Mouse (Mus musculus) granulocyte monocyte progenitor cell, adult 5-6 weeks (primary cell): Measurements from ENCODE around the gene Ampd1. TPM values are rescaled to one million over a fixed set of nuclear protein-coding genes. Genes with fewer than 3 reads are reported as not detected.

Experiments used
- ATAC-seq: replicated peaks from 2 replicates; pipeline ENCODE4 v1.8.0; 2016; ENCODE audit warnings: mild to moderate bottlenecking, moderate TSS enrichment, inconsistent platforms; ENCODE audit not compliant: poor library complexity, severe bottlenecking
- total RNA-seq, 2 experiments: library from RNA; stranded (forward) in 1 of 2; stranded (reverse) in 1 of 2; fragments of 200-712, 200-1000 nt in 1 of 2; fragments of >200 nt in 1 of 2; fragmentation: Nextera tagmentation in 1 of 2; gene quantifications; 2 replicates each; pipeline ENCODE4 v1.2.3; 2014 to 2017

The Ampd1 gene
- total RNA-seq (2014; fragmentation: Nextera tagmentation), result not detected in 2 replicates
- not detected in 2 replicates for total RNA-seq (2017)

DNA sequence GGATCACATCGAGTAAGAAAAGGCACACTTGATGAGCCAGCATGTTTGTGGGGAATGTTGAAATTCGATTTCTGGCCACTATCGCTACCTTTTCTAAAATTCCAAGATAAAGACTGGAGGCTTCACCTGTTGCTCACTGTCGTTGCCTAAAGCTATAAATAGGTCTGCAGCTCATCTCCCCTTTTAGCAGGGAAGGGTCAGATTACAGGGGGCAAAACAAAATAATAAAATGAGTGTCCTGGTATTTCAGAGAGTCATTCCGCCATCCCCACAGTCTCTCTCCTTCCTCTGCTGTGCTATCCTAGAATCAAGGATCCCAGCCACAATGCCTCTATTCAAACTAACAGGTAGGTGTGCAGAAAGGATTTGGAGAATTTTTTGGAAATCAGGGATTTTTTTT is at the start of gene Ampd1:
Gene Ampd1 (plus strand): TSS at position 244 of the 400 bp plus-strand sequence.
- ATAC-seq, result no peak

GRCm38 (mm10) chr3:103026174-103026573 is 47.6 kb upstream of the Ampd1 start:
- ATAC-seq, result 0 out of 2 replicates have a peak, but pooled peaks have one; percentile 33

- no peak for ATAC-seq
Observed at GRCm38 (mm10) chr3:103040285-103040684, 33.5 kb upstream of the Ampd1 start.

GRCm38 (mm10) chr3:103040861-103041379 is 32.9 kb upstream of the Ampd1 start:
- no peak for ATAC-seq

GRCm38 (mm10) chr3:103056016-103056595 is 17.7 kb upstream of the Ampd1 start:
- ATAC-seq, result no peak

DNA sequence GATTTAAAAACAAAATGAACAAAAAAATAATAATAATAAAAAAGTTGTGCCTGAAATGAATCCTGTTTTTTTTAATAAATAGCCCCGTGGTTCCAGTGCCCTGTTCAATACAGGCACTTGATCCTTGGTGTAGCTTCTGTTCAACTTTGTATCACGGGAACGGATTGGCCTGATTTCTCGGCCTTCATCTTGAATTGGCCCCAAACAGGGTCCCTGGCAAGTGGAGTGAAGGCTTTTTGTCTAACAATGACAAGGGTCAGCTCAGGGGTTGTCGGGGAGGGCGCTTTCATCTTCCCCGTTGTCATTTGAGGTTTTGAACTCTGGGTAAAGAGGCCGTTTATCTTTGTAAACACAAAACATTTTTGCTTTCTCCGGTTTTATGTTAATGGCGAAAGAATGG is 16.1 kb upstream of the Ampd1 start:
- ATAC-seq, result peak; percentile 10

GRCm38 (mm10) chr3:103058207-103059157 is 15.3 kb upstream of the Ampd1 start, which contains the start of gene Nras:
Gene Nras (plus strand): TSS chr3:103058285.
- peak; percentile 99 for ATAC-seq

DNA sequence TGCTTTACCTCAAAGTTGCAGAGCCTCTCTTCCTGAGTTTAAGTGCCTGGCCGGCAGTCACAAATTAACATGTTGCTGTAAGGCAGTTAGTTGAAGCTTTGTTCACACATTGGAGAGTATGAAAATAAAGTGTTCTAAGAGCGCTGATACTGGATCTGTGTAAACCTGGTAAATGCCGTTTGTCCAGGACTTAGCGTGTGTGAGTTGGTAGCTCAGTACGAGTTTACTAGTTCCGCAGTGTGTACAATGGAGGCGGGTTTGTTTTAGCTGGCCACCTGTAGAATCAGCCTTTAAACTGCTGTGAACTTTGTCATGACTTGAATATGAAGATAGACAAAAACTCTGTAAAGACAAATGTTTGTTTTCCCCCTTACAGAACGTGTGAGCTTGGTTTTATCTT is 6.9 kb upstream of the Ampd1 start:
- ATAC-seq, result no peak

GRCm38 (mm10) chr3:103068971-103069370 is 4.8 kb upstream of the Ampd1 start:
- no peak for ATAC-seq

DNA sequence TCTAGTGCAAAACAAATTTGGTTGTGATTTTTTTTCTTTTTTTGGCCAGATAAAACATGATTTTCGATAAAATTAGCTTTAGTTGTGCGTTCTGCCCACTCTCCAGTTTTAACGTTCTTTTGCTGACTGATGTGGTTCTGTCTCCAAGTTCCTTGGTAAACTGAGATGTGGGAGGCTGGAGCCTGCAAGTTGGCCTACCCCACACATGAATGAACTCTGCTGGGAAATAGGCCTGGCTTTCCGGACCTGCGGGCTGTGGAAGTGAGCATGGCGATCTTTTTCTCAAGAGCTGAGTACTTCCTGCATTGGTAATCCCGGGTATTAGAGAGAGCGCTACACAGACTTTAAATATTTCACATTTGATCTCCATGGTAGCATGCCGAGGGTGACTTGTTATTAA is 2.1 kb downstream of the Ampd1 start:
- ATAC-seq, result no peak

DNA sequence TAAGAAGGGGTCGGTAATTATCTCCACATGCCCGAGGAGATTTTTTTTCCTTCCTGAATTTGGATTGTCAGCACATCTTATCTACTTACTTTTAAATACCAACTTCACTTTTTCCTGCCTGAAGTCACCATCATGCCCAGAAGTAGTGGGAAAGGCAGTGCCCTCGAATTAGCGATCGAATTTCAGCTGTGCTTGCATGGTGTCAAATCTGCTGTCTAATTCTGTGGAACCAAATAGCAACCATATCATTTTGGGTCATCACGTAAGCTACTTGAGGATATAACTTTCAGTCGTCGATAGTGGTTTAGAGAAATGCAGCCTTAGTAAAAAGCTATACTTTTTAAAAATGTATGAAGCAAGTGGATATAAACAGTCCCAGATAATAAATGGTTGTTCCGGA is 2.7 kb downstream of the Ampd1 start:
- no peak for ATAC-seq

- ATAC-seq, result no peak
Observed at GRCm38 (mm10) chr3:103079301-103079700, 5.5 kb downstream of the Ampd1 start.

- no peak for ATAC-seq
Observed at GRCm38 (mm10) chr3:103081051-103081450, 7.2 kb downstream of the Ampd1 start.

DNA sequence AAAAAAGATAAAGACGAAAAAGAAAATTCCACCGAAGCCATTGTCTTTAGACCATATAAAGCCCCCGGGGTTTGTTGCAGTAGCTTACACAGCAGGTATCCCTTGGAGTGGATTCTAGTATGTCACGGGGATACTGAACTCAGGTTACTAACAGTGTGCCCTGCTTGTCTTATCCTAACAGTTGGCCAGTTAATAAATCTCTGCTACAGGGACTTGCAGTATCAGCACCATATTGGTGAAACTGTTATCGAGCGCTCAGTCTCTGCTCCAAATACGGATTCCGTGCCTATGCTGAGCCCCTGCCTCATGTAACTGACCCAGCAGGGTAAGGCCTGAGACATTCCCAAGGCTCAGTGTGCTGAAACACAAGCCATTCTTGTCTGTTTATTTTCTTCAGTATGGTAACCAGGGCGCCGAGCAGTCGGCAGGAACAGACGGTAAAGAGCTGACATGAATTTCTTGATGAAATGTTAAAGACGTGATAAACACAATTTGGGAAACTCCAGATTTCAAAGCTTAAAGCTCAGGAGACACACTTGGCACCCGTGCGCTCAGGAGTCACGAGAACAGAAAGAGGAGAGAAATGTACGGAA is 8.1 kb downstream of the Ampd1 start:
- ATAC-seq, result no peak

GRCm38 (mm10) chr3:103082761-103083160 is 8.9 kb downstream of the Ampd1 start:
- no peak for ATAC-seq

DNA sequence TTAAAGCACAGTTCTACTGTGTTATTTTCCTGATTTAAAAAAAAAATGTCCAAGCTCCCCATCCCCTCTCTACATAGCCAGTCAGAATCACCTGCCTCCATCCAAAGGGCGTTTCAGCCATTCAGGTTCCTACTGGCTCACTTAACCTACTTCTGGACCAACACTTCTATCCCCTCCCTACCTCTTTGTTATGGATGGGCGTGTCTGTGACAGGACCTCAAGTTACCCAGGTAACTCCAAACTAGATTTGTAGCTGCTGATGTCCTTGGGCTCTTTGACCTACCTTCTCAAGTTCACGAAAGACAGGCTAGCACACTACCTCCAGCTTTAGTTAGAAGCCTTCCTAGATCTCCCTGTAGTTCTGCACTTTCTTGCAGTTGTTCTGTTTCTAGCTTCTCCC is 12.2 kb downstream of the Ampd1 start:
- ATAC-seq, result no peak

GRCm38 (mm10) chr3:103091753-103092152 is 17.9 kb downstream of the Ampd1 start:
- no peak for ATAC-seq

- ATAC-seq, result no peak
Observed at GRCm38 (mm10) chr3:103098662-103099061, 24.8 kb downstream of the Ampd1 start.

DNA sequence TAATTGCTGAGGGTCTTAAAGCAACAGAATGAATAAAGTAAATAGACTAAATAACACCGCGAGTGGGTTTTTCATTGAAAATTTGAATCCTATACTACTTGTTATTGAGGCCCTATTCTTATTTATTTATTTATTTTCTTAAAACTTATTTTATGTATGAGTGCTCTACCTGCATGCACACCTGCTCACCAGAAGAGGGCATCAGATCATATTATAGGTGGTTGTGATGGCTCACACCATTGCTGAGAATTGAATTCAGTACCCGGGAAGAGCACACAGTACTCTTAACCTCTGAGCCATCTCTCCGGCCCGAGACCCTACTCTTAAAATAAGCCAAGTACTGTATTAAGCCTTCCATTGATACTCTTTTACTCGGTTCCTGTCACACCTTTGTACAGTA is 25.9 kb downstream of the Ampd1 start:
- no peak for ATAC-seq

DNA sequence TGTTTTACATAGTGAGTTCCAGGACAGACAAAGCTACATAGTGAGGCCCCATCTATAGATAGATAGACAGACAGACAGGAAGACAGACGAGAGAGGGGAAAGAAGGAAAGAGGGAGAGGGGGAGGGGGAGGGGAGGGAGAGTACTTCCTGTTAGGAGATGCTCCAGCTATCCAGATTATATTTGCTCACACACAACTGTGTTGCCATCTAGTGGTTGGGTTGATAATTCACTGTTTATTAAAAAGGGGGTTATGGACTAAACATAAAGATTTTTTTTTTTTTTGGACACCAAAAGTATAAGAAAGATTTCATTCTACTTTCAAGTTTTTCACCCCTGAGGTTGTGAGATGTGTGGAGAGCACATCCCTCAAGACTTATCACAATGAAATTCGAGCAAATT is 26.9 kb downstream of the Ampd1 start:
- ATAC-seq, result no peak

DNA sequence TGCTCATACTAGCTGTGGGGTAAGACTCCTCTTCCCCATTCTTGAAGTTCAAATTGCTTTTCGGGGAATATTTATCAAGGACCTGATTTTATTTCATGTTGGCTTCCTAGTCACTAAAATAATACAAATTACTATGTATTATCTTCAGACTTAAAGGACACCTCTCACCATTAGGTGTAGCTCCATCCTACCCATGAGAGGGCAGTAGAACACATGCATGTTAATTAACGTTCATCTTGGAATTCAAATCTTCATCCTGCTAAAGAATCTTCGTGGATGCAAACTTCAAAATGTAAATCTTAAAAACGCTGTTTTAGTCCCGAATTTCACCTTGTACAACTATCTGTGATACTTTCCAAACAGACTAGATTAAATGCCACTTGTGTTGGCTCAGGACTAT is 27.4 kb downstream of the Ampd1 start:
- ATAC-seq, result no peak
